Mouse (Mus musculus): ENCODE measurements around the gene Hgd. TPM values are rescaled to one million over a fixed set of nuclear protein-coding genes. Genes with fewer than 3 reads are reported as not detected.

Hgd gene
- polyA plus RNA-seq, 1 experiment from 2014 or later: 0.47 TPM

DNA sequence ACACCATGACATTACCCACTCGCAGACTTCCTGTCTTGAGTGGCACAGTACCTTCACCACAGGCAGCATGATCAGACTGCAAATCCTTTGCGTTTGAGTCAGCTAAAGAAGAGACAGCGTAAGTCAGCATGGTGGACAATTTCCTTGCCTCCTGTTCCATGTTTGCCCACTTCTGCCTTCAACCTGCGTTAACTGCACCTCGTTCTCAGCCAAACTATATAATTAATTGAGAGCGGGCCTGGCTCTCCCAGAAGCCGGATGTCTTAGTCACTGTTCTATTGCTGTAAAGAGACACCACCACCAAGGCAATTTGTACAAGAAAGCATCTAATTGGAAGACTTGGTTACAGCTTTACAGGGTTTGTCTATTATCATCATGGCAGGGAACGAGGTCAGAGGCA lies 100.9 kb downstream of the Hgd start:
- peaks cover 26% of the 10 kb centered on the region for H3K4me1 ChIP-seq
- WGBS: 67% methylated on average over 8 of the region's 8 CpGs
- no peak overlapping the region for H3K4me3 ChIP-seq
- no peak for ATAC-seq (ENCODE audit: borderline replicate concordance, extremely low read depth, low FRiP score, low TSS enrichment)
- no peaks in the 10 kb centered on the region for H3K36me3 ChIP-seq
- H3K27ac ChIP-seq: no peak overlapping the region
- H3K27me3 ChIP-seq: no peaks in the 10 kb centered on the region
- no peak overlapping the region for H3K9ac ChIP-seq
- no peaks in the 10 kb centered on the region for H3K9me3 ChIP-seq
- no peak overlapping the region for H3K4me2 ChIP-seq

Other genes starting within 250 kb of the Hgd start
- 0.16 and 0.29 TPM in 2 replicates for gene Stxbp5l, start 195.2 kb upstream of the Hgd start, polyA plus RNA-seq (2015; fragmentation: Nextera tagmentation; extraction: Ambion mirVana)
- gene Gtf2e1, start 40.4 kb upstream of the Hgd start, polyA plus RNA-seq (2015; fragmentation: Nextera tagmentation; extraction: Ambion mirVana): 24.1 and 24.5 TPM in 2 replicates
- 25.0 and 25.1 TPM in 2 replicates for gene Rabl3, start 40.3 kb upstream of the Hgd start, polyA plus RNA-seq (2015; fragmentation: Nextera tagmentation; extraction: Ambion mirVana)
- 48.8 and 53.6 TPM in 2 replicates for gene Ndufb4, start 74.3 kb downstream of the Hgd start, polyA plus RNA-seq (2015; fragmentation: Nextera tagmentation; extraction: Ambion mirVana)
- 520 and 550 TPM in 2 replicates for gene Fstl1, start 196.7 kb downstream of the Hgd start, polyA plus RNA-seq (2015; fragmentation: Nextera tagmentation; extraction: Ambion mirVana)

Measured in lung, embryonic 15.5 days (tissue).